Mouse (Mus musculus): ENCODE measurements around the gene Phf21b. TPM values are rescaled to one million over a fixed set of nuclear protein-coding genes. Genes with fewer than 3 reads are reported as not detected.

Gene Phf21b
- polyA plus RNA-seq, 1 experiment from 2014 or later = 0.16 TPM

DNA sequence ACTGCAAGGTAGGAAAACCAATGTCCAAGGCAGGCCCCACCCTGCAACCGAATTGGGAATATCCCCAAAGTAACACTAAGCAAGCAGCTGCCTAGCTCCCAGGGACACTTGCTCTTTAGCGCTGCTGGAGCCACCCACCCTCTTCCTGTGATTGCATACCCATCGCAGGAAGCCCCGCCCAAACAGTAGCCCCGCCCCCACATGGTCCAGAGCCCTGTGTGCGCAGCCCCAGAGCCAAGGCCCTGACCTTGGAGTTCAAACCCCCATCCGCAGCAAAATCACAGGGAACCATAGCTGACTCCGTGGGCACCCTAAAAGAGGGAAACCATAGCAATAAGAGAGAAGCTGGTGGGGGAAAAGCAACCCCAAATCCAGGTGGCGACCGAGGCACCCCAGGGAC lies 89.2 kb downstream of the Phf21b start:
- Histone ChIP-seq H3K27me3 (ENCODE audit: control insufficient read depth, insufficient read depth, low read length) (no peaks in the 10 kb centered on the region), H3K4me1 (replicated peaks; ENCODE audit: control insufficient read depth, insufficient read depth) (no peaks in the 10 kb centered on the region), H3K36me3 (ENCODE audit: control insufficient read depth, insufficient read depth, low read length) (no peaks in the 10 kb centered on the region), H3K9me3 (ENCODE audit: control insufficient read depth, low read length) (no peaks in the 10 kb centered on the region), H3K4me3 (ENCODE audit: low read depth, low read length) (no peak overlapping the region), H3K9ac (ENCODE audit: low read length) (no peak overlapping the region), H3K4me2 (replicated peaks; ENCODE audit: low read depth) (no peak overlapping the region), H3K27ac (replicated peaks) (no peak overlapping the region)
- DNase-seq (ENCODE audit: low spot score) (no peak), ATAC-seq (ENCODE audit: low FRiP score, low TSS enrichment) (no peak)
- 46% methylated on average over 10 of the region's 10 CpGs for WGBS
- TF ChIP-seq EP300 (optimal IDR thresholded peaks at IDR 0.05) = no peak
- TF ChIP-seq CTCF (IDR thresholded peaks at IDR 0.05; ENCODE audit: low read depth) = no peak

DNA sequence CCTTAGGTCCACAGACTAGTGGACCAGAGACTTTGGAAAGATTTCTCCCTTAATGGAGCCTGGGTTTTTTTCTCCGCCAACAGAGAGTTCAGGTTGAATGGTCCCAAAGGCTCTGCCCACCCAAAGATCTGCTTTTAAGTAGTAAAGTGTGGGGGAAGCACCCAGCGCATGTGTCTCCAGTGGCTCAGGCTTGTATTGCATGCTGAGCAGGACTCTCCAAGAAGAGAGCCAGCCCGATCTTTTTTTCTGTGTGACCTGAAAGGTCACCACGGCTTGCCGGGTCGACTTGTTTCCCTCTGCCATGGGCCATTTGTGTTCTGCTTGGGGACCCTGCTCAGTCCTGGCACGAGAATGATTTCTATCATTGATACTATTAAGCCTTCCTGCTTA lies 92.4 kb downstream of the Phf21b start:
- Histone ChIP-seq H3K27me3 (ENCODE audit: control insufficient read depth, insufficient read depth, low read length) (no peaks in the 10 kb centered on the region), H3K9me3 (ENCODE audit: control insufficient read depth, low read length) (no peaks in the 10 kb centered on the region), H3K4me3 (ENCODE audit: low read depth, low read length) (no peak overlapping the region), H3K4me1 (replicated peaks; ENCODE audit: control insufficient read depth, insufficient read depth) (no peaks in the 10 kb centered on the region), H3K27ac (replicated peaks) (no peak overlapping the region), H3K4me2 (replicated peaks; ENCODE audit: low read depth) (no peak overlapping the region), H3K36me3 (ENCODE audit: control insufficient read depth, insufficient read depth, low read length) (no peaks in the 10 kb centered on the region), H3K9ac (ENCODE audit: low read length) (no peak overlapping the region)
- no peak for ATAC-seq (ENCODE audit: low FRiP score, low TSS enrichment)
- TF ChIP-seq EP300 (optimal IDR thresholded peaks at IDR 0.05) (no peak), CTCF (IDR thresholded peaks at IDR 0.05; ENCODE audit: low read depth) (0 out of 2 replicates have a peak, but pooled peaks have one; percentile 10)
- WGBS = 46% methylated on average over 7 of the region's 7 CpGs
- no peak for DNase-seq (ENCODE audit: low spot score)

DNA sequence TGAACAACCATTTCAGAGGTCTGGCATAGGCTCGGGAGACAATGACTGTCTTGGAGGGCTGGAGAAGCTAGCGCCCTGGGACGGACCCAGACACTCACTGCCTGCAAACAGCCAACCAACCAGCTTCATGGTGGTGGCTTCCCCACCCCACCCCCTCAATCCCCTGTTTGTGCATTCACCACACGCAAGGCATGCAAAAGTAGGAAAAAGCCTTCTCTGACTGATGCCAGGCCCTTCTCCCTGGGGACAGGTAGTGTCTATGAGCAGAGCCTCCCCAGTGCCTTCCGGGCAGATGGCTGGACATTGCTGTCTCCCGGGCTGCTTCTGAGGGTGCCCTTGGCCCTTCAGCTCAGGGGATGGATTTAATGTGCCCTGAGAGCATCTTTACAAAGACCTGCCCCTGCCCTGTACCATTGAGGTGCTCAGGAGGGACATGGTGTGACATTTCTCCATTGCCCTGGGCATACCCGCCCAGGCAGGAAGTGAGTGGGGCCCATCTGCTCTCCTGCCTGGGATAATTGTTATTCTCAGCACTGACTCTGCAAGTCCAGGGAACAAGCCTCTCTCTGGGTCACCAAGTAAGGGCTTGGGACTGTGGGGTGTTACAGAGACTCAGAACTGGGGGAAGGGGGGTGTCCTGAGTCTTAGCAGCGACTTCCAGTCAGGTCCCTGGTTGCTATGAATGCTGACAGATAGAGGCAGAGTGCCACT lies 93.0 kb downstream of the Phf21b start:
- Histone ChIP-seq H3K4me3 (ENCODE audit: low read depth, low read length) (no peak overlapping the region), H3K4me2 (replicated peaks; ENCODE audit: low read depth) (no peak overlapping the region), H3K9me3 (ENCODE audit: control insufficient read depth, low read length) (no peaks in the 10 kb centered on the region), H3K27me3 (ENCODE audit: control insufficient read depth, insufficient read depth, low read length) (no peaks in the 10 kb centered on the region), H3K27ac (replicated peaks) (no peak overlapping the region), H3K4me1 (replicated peaks; ENCODE audit: control insufficient read depth, insufficient read depth) (no peaks in the 10 kb centered on the region), H3K36me3 (ENCODE audit: control insufficient read depth, insufficient read depth, low read length) (no peaks in the 10 kb centered on the region), H3K9ac (ENCODE audit: low read length) (no peak overlapping the region)
- no peak for DNase-seq (ENCODE audit: low spot score)
- no peak for ATAC-seq (ENCODE audit: low FRiP score, low TSS enrichment)
- WGBS = 77% methylated on average over 8 of the region's 8 CpGs
- TF ChIP-seq CTCF (IDR thresholded peaks at IDR 0.05; ENCODE audit: low read depth) (no peak), EP300 (optimal IDR thresholded peaks at IDR 0.05) (no peak)

DNA sequence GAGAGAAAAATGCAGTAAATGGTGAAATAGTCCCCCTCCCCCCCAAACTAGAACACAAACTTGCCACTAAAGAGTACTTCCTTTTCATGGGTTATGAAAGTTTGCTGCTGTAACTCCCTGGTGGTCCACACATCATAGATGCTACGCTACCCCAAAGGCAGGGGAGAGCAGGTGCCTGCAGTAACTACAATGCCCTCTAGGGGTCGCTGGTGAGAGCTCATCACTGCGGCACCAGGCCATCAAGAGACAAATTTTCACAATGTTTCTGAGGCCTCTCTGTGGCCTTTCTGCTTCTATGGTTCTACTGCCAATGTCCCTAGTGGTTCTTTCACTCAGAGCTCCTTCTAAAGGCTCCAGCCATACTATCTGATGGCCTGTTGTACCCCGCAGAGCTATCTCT lies 97.4 kb downstream of the Phf21b start:
- no peak overlapping the region for H3K9ac ChIP-seq (ENCODE audit: low read length)
- no peaks in the 10 kb centered on the region for H3K4me1 ChIP-seq (replicated peaks; ENCODE audit: control insufficient read depth, insufficient read depth)
- no peaks in the 10 kb centered on the region for H3K36me3 ChIP-seq (ENCODE audit: control insufficient read depth, insufficient read depth, low read length)
- no peak for ATAC-seq (ENCODE audit: low FRiP score, low TSS enrichment)
- H3K9me3 ChIP-seq (ENCODE audit: control insufficient read depth, low read length) = no peaks in the 10 kb centered on the region
- no peak for TF ChIP-seq EP300 (optimal IDR thresholded peaks at IDR 0.05)
- TF ChIP-seq CTCF (IDR thresholded peaks at IDR 0.05; ENCODE audit: low read depth) = peak; percentile 79
- no peak overlapping the region for H3K27ac ChIP-seq (replicated peaks)
- no peak overlapping the region for H3K4me2 ChIP-seq (replicated peaks; ENCODE audit: low read depth)
- H3K4me3 ChIP-seq (ENCODE audit: low read depth, low read length) = no peak overlapping the region
- H3K27me3 ChIP-seq (ENCODE audit: control insufficient read depth, insufficient read depth, low read length) = no peaks in the 10 kb centered on the region
- DNase-seq (ENCODE audit: low spot score) = peak; percentile 43
- 43% methylated on average over 4 of the region's 4 CpGs for WGBS

DNA sequence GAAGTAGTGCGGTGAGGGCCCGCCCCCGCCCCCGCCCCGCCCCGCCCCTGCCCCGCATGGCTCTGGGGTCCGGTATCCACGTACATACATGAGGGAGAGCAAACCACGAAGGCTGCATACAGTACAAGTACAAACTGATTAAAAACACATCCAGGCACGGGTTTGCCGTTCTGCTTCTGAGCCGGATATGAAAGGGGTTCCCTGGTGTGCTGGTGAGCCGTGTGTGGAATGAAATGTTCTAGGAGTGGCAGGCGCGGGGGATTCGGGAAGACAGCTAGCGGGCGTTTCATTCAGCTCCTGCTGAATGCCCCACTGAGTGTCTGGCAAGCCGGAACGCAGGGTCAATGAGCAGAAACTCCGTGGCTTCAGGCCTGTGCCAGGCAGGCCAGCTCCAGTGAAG lies 99.4 kb downstream of the Phf21b start:
- peak overlapping the region; percentile 35; the same call in 1 of the 2 replicates for H3K9ac ChIP-seq (ENCODE audit: low read length)
- TF ChIP-seq EP300 (optimal IDR thresholded peaks at IDR 0.05) (no peak), CTCF (IDR thresholded peaks at IDR 0.05; ENCODE audit: low read depth) (no peak)
- peak overlapping the region; percentile 38 for H3K4me2 ChIP-seq (replicated peaks; ENCODE audit: low read depth)
- no peaks in the 10 kb centered on the region for H3K4me1 ChIP-seq (replicated peaks; ENCODE audit: control insufficient read depth, insufficient read depth)
- no peaks in the 10 kb centered on the region for H3K27me3 ChIP-seq (ENCODE audit: control insufficient read depth, insufficient read depth, low read length)
- DNase-seq (ENCODE audit: low spot score) (no peak), ATAC-seq (ENCODE audit: low FRiP score, low TSS enrichment) (0 out of 2 replicates have a peak, but pooled peaks have one; percentile 15)
- H3K27ac ChIP-seq (replicated peaks) = no peak overlapping the region
- no peaks in the 10 kb centered on the region for H3K9me3 ChIP-seq (ENCODE audit: control insufficient read depth, low read length)
- peak overlapping the region; percentile 10; the same call in 1 of the 2 replicates for H3K4me3 ChIP-seq (ENCODE audit: low read depth, low read length)
- 12% methylated on average over 22 of the region's 22 CpGs for WGBS
- no peaks in the 10 kb centered on the region for H3K36me3 ChIP-seq (ENCODE audit: control insufficient read depth, insufficient read depth, low read length)

DNA sequence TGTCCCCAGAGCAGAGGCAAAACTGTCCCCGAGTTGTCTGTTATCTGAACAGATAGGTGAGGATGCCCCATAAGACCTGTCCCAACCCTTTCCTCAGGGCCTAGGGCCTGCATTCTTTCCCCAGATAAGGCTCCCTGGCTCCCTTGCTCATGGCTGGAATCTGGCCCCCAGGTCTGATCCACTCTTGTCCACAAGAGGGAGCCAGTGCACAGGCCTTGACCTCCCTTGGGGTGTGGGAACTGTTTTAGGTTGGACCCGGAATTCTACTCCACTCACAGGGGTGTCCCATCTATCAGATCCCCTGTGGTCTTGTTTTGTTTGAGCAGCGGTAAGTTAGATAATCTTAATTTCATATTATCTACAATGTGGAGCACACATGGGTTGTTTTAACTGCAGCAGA lies 100.9 kb downstream of the Phf21b start:
- no peak overlapping the region for H3K9ac ChIP-seq (ENCODE audit: low read length)
- TF ChIP-seq EP300 (optimal IDR thresholded peaks at IDR 0.05) = no peak
- TF ChIP-seq CTCF (IDR thresholded peaks at IDR 0.05; ENCODE audit: low read depth) = peak; percentile 96
- H3K36me3 ChIP-seq (ENCODE audit: control insufficient read depth, insufficient read depth, low read length) = no peaks in the 10 kb centered on the region
- ATAC-seq (ENCODE audit: low FRiP score, low TSS enrichment) (peak; percentile 69), DNase-seq (ENCODE audit: low spot score) (peak; percentile 78)
- H3K27me3 ChIP-seq (ENCODE audit: control insufficient read depth, insufficient read depth, low read length) = no peaks in the 10 kb centered on the region
- no peak overlapping the region for H3K4me2 ChIP-seq (replicated peaks; ENCODE audit: low read depth)
- H3K4me3 ChIP-seq (ENCODE audit: low read depth, low read length) = no peak overlapping the region
- H3K27ac ChIP-seq (replicated peaks) = no peak overlapping the region
- H3K9me3 ChIP-seq (ENCODE audit: control insufficient read depth, low read length) = no peaks in the 10 kb centered on the region
- WGBS = 18% methylated on average over 3 of the region's 3 CpGs
- H3K4me1 ChIP-seq (replicated peaks; ENCODE audit: control insufficient read depth, insufficient read depth) = no peaks in the 10 kb centered on the region
